Mouse (Mus musculus) cerebellum, adult 9-10 months (tissue): ENCODE data around the gene Plekho2.

Source experiments
- DNase-seq: peaks from one replicate; pipeline ENCODE4 v3.0.0; 2022

Plekho2 gene

DNA sequence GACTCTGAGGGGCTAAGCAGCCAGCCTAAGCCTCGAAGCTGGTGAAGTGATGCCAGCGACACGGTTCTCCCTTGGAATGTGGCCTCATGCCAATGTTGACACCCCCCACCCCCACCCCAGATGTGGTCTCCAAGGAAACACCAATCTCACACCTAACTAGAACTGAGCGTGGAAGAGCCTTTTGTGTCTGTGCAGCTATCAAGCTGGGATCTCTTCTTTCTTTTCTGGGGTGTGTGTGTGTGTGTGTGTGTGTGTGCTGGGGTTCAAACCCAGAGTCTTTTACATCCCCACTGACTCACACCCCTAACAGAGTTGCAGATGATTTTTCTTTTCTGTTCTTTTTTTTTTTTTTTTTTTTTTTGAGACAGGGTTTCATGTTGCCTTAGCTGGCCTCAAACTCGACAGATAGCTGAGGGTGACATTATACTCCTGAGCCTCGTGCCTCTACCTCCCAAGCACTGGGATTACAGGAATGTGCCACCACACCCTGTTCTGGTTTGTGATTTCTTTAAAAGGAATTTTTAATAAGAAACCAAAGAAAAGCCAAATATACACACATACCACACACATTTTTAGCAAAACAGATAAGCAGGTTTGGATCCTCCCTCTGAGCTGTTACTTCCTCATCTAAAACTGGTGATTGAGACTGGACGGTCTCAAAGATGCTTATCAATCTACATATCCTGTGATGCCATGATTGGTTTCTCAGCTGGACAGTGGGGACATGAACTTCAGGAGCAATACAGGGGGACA is 29.6 kb downstream of the Plekho2 start:
- no peak for DNase-seq

DNA sequence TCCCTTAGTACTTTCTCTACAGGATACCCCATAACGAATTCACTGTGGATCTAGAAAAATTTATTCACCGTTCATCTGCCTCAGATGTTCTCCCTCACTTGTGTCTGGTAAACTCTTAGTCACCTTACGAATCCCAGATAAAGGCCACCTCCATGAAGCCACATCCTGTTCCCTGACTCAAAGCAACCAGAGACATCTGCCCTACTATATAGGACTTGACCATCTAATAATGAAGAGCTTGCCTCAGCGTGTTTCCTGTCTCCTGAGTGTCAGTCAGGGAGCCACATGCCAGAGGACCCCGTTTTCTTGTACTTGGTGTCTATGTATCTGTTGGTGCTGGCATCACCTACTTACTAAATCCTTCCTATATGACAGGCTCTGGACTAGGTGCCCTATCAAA is 30.2 kb downstream of the Plekho2 start:
- DNase-seq, result no peak

DNA sequence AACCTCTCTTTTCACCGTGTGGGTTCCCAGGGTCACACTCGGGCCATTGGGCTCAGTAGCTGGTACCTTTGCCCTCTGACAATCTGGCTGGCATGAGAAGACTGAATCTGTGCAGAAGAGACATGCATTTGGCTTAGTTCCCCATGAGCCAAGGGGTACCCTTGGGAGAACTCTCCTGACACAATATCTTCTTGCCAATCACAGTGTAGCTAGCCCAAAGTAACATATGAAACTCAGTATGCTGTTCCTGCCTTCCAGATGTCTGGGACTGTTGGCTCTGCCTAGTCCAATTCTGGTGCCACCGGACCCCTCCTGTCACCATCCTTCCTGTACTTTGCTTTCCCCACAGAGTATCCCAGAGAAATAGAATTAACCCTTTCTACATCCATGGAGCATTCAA is 30.7 kb downstream of the Plekho2 start:
- DNase-seq, result no peak

DNA sequence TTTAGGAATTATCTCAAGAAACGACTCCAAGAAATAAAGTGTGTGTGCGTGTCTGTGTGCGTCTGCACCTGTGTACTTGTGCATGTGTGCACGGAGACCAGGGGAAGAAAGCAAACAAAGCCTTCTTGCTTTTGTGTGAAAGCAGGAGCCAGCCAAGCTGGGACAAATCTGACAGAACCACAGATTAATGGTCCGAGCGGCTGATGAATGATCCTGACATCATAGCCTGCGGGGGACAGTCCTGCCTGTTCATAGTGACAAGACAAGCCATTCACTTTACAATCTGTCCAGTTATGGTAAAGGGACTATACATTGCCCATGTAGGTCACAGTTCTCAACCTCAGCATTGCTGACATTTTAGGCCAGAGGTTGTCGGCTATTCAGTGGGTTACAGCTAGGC is 31.5 kb downstream of the Plekho2 start:
- DNase-seq, result no peak

DNA sequence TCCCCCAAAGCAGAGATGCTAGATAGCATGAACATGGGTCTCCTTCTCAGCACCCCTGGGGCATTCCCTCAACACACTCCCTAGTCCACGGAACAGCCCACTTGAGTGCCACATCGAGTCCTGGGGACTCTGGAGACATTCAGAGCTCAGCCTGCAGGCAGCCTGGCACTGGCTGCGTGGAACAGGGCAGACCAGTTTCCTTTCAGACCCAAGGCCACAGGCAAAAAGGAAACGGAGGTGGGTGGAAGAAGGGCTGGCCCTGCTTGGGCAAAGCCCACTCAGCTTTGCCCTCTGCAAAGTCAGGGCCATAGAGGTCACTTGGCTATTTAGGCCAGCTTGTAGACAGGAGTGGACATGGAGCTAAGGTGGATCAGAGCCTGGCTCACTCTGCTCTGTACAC is 32.0 kb downstream of the Plekho2 start:
- no peak for DNase-seq

DNA sequence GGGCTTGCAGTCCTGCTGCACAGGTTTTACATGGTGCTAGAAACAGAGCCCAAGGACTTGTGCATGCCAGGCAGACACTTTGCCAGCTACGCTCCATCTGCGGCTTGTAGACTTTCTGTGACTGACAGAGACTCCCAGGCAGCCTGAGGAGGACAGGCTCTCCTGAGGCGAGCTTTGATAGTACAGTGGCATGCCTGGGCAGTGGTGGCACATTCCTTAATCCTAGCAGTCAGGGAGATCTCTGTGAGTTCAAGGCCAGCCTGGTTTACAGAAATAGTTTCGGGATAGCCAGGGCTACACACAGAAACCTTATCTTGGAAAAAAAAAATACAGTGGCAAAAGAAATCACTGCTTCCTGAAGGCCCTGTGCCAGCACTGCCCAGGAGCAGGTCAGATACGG is 32.7 kb downstream of the Plekho2 start:
- DNase-seq, result no peak

DNA sequence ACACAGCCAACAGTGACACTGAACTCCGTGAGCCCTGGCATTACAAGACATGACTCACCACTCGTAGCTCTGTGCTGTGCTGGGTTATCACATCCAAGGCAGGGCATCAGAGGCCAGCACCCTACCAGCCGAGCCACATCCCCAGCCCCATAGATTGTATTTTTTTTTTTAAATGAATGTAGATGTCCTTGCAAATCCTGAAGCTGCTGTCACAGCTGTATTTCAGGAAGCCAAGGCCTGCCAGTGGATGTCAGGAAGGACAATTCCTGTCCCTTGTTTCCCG is 33.5 kb downstream of the Plekho2 start:
- DNase-seq, result no peak

DNA sequence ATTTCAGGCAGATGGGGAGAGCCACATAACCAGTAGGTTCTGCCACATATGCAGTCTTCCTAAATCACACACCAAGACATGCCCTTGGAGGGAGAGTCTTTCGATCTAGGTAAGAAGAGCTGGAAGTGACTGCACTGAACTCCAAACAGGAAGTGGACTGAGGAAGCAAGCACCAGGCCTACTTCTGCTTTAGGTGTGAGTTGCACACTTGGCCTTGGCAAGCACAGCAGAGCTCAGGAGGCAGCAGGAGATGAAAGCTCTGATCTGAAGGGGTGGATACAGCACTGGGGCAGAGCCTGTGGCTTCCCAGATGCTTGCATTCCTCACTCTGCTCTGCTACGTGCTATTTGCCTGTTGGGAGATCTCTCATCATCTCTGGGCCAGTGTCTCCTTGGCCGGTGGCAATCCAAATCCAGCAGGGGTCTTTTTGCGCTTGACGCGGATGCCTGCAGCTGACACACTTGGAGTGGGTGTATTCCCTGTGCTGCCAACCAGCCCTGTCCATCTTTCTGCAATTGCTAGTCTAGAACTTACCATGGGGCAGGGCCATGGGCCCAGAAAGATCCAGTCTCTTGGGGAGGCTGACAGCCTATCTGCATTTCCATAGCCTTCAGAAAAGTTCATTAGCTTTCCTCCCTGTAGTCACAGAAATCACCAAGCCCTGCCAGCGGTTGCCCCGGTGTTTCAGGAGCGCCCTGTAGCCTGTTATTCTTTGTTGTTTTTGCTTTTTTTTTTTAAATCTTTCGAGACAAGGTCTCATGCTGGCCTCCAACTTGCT is 34.0 kb downstream of the Plekho2 start:
- DNase-seq, result no peak

DNA sequence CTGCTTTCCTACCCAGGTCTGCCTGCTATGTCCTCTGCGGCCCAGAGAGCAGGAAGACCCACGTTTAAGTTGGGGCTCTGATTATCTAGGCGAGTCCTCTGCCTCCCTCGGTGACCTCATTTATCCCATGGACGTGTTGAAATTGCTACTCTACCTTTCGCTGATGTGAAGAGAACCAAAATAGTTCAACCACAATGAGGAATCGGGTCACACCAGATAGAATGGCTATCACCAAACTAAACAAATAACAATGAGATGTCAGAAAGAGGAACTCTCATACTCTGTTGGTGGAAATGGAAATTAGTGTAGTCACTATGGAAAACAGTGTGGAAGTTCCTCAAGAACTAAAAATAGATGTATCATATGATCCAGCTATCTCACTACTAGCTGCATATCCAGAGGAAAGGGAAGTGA is 37.7 kb downstream of the Plekho2 start:
- no peak for DNase-seq

DNA sequence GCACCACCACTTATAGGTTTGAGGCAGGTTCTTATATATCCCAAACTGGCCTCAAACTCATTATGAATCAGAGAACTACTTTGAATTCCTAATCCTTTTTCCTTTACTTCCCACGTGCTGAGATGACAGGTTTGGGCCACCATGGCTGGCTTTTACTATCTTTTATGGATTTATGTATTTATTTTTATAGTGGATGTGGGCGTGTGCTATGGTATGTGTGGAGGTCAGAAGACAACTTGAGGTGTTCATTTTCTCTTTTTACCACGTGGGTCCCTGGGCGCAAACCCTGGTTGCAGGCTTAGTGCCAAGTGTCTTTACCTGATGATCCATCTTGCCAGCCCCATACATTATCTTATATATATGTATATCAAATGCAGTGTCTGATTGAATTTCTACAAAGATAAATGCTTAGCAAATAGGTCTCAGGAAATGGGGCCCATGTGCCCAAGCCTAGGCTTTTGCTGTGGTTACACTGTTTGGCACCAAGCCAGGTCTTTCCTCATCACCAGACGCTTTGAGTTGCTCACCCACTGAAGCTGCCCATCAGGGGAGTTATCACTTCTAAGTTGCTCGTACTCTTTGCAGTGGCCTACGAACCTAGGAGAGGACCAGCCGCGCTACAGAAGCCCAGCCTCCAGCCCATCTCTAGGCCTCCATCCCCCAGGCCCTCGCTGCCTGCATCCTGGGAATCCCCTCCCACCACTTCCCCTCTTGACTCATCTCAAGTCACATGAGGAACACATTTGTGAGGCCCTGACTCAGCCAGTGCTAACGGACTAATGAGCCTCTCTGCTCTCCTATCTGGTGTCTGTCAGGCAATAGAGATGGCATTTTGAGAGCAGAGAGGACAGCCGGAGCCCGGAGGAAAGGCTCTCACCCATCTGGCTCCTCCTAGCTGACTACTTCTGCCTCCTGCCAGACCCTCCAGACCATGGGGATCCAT is 38.4 kb downstream of the Plekho2 start:
- no peak for DNase-seq

DNA sequence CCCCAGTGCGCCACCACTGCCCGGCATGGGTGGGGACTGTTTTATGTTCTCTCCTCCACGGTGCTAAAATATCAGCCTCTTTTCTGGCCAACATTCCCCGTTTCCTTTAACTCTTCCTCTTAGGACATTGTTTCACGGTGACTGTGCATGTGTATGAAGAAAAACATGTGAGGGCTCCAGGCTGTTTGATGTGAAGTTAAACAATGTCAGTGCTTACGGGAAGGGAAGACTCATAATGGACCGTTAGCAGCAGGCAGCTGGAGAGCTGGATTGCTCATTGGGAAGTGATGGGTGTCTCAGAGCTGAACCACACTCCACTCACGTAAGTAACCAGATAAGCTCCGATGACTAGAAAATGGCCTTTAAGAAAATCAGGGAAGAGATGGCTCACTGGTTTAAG is 40.1 kb downstream of the Plekho2 start:
- no peak for DNase-seq

DNA sequence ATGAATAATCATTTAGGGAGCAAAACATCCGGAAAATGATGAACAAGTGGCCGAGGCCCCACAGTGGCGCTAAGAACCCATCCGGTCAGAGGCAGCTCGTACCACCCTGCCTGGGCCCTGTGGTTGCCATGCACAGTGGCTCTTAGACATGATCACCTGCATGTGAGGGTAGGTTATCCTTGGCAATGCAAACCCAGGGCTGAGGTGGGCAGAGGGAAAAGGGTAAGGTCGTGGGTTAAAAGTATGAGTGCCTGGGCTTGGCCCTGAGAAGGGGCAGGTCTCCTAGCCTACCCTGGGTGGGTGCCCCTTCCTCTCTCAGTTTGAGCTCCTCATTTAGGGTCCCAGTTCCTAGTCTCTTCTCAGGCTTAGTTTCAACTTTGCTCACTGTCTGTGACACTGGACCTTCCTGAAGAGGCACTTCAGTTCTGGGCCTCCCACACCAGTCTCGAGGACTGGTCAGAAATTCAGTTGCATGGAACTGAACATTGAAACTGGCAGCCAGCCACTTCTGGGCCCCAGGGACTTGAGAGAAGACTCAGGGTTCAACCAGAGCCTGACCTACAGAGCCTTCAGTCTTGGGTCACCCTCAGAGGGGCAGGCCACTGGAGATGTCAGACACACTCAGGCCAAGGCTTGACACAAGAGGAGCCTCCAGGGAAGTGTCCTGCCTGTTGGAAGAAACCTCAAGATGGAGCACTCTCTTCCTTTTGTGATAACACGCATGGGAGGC is 41.8 kb downstream of the Plekho2 start:
- no peak for DNase-seq

DNA sequence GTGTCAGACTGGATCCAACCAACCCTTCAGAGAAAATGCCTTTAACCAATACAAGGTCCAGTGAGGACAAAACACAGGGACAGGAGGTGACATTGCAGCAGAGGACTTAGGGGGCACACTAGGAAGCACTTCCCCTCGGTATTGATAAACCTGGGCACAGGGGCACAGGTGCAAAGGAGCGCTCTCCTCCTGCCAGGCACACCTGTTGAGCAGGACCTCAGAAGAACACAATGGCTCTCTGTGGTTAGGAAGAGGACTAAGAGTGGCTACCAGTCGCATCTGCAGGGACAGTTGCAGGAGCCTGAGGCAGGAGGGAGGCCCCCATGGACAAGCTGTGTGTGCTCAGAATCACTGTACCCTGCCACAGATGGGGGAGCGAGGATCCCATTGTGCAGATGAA is 43.3 kb downstream of the Plekho2 start:
- no peak for DNase-seq

DNA sequence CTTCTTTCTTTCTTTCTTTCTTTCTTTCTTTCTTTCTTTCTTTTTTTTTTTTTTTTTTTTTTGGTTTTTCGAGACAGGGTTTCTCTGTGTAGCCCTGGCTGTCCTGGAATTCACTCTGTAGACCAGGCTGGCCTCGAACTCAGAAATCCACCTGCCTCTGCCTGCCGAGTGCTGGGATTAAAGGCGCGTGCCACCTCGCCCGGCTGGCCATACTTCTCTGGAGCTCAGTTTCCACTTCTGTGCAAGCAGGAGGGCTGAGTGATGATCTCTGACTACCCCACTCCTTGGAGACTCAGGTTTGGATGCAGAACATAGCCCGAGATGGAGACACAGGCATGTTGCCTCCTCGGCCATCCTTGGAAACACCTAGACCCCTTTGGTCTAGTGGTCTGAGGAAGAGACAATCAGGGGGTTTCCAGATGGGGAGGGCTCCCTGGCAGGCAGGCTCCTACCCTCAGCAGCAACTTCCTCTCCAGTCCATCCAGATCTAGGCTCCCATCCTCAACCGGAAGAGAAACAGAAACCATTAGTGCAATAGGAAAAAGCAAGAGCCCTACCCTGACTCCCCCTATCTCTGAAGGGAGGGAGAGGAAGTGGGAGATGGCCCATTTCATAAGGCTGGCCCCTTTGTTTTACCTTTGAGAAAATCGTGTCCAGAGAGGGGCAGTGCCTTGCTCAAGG is 43.9 kb downstream of the Plekho2 start:
- DNase-seq, result no peak

DNA sequence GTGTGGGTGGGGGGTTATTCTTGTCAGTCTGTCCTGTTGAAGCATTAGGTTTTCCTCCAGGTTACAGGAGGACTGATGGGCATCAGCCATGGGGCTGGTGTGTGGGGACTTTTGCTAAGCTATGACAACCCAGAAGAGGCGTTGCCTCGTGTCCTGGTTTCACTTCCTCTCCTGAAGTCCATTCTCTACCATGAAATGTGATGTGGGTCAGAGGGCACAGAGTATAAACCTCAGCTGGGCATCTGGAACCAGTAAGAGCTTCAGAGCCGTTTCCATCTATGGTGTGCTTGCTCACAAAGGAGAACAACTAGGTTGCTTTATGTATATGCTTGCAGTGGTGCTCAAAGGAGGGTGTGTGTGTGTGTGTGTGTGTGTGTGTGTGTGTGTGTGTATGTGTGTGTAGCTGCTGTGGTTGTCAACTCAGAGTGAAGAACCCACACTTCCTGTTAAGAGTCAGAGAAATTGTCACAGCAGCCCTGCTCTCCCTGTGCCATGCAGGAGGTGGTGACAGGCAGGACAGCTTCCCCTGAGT is 44.6 kb downstream of the Plekho2 start:
- no peak for DNase-seq

DNA sequence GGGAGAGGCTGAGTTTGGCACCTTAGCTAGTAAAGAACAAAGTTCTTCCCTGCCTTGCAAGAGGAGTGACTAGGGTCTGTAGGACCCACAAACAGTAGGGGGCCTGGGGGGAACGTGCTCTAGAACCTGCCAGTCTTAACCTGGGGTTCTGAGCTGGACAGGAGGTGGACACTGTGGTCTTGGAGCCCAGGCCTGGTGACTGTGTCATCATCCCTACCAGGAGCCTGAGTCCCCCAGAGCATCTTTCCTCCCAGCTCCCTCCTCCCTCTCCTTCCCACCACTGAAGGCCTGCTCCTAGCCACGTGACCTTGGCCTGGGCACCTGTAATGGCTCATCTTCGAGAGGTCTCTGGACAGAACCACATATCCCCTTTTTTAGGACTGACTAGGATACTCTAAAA is 45.7 kb downstream of the Plekho2 start:
- DNase-seq, result no peak

DNA sequence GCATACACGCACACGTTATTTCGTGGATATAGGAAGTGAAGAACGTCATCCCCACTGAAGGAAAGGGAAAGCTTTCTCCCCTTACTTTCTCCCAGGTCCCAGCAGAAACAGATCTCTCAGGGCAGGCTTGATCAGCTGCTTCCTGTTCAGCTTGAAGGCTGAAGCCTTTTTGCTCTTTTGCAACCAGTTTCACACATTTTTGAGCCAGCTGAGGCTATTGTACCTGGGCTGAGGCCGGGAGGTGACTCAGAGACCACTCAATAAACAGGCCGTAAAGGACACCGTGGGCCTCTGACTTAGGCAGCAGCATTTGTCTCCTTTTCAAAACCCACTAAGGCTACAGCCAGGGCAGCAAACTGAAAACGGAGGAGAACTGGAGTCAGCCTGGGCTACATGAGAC is 46.9 kb downstream of the Plekho2 start:
- no peak for DNase-seq

DNA sequence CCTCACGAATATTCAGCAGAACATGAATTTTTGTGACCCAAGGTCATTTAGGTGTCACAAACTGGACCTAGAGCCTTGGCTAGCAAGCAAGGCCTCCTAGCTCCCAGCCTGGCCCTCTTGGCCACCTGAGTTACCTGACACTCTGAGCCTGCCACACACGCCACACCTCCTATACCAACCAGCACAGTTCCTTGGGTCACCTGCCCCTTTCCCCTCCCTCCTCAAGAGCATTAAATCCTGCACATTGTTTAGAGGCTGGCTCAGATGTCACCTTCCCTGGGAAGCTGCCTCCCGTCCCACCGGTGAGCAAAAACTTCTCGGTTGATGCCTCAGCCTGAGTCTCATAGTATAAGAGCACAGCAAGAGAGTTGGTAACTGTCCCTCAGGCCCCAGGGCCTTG is 48.6 kb downstream of the Plekho2 start:
- DNase-seq, result no peak

DNA sequence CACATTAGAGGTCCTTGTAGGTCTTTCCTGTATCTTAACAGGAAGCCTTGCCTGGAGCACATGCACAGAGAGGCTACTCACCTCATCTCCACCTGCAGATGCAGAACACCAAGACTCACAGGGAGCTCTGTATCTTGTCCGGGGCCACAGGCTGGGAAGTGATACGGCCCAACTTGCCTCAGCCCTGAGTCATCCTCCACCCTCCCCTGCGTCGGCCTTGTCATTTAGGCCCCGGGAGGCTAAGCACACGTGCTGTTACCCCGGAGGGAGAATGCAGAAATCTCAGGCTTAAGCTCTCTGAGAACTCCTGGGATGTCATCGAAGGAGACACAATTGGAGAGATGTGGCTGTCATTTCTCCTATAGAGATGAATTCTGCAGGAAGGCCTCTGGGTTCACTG is 50.2 kb downstream of the Plekho2 start:
- no peak for DNase-seq

DNA sequence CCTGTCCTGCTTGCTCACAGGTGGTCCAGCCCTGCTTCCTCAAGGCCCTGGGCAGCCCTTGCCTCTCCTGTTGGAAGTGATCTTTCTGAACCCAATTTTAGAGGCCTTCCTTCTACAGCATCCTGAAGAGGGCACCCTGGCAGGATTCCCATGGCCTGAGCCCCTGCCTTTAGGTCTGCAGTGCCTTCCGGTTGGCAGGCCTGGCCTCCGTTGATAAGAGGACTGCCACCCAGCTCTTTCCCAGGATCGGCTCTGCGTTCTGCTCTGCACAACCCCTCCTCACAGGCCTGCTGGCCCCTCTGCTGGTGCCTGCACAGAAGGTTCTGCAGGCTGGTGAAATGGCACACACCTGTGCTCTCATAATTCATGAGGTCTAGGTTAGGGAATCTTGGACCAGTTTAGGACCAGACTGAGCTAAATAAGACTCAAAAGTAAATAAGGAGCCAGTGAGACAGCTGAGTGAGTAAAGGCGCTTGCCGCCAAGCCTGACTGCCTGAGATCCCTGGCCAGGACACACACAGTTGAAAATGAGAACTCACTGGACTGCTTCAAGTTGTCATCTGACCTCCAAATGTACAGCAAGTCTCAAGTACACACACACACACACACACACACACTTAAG is 51.3 kb downstream of the Plekho2 start:
- no peak for DNase-seq

DNA sequence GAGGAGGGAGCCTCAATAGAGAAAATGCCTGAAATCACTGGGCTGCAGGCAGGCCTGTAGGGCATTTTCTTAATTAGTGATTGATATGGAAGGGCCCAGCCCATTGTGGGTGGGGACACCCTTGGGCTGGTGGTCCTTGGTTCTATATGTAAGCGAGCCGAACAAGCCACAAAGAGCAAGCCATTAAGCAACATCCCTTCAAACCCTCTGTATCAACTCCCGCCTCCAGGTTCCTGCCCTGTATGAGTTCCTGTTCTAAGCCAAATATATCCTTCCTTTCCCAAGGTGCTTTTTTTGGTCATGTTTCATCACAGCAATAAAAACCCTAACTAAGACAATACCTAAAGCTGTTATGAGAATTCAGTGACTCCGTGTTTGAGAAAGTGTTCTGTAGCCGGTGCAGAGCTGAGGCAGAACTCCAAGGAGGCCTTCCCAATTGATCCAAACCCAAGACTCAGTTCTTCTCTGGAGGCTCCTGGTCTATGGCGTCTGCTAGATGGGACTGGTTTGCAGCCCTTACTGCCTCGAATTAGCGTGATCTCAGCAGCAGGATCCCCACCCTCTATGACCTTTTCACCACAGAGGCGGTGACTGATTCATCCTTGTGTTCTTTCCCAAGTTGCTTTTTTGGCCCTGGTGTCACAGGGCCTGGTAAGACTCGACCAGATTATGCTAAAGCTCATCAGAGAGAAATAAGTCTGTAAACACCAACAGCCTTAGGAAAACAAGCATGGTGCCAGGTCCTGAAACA is 54.2 kb downstream of the Plekho2 start:
- DNase-seq, result no peak
